Mouse (Mus musculus): ENCODE measurements around the gene Trmt6. TPM values are rescaled to one million over a fixed set of nuclear protein-coding genes. Genes with fewer than 3 reads are reported as not detected.

The Trmt6 gene
- polyA plus RNA-seq, 1 experiment, result 2.6 TPM

- Histone ChIP-seq H3K36me3 (replicated peaks; ENCODE audit: low read length) (peaks cover 36% of the 10 kb centered on the region), H3K27me3 (replicated peaks) (no peaks in the 10 kb centered on the region), H3K4me1 (peaks cover 34% of the 10 kb centered on the region), H3K4me3 (replicated peaks) (peak within 1 kb of the TSS; percentile 99), H3K9me3 (no peaks in the 10 kb centered on the region)
- TF ChIP-seq FLI1 (IDR thresholded peaks at IDR 0.05; ENCODE audit: low read length) (no peak), GATA1 (IDR thresholded peaks at IDR 0.05; ENCODE audit: borderline replicate concordance, low read length) (no peak)
Observed at GRCm38 (mm10) chr2:132846407-132847358, 30.8 kb upstream of the Trmt6 start, which contains the start of gene Crls1. Gene Crls1, plus strand, starts transcription at chr2:132846666.

- peaks cover 56% of the 10 kb centered on the region for H3K36me3 ChIP-seq (replicated peaks; ENCODE audit: low read length)
- H3K27me3 ChIP-seq (replicated peaks), result no peaks in the 10 kb centered on the region
- TF ChIP-seq GATA1 (IDR thresholded peaks at IDR 0.05; ENCODE audit: borderline replicate concordance, low read length) (no peak), FLI1 (IDR thresholded peaks at IDR 0.05; ENCODE audit: low read length) (no peak)
- no peaks in the 10 kb centered on the region for H3K9me3 ChIP-seq
- peaks cover under 1% of the 10 kb centered on the region for H3K4me1 ChIP-seq
- no peak overlapping the region for H3K4me3 ChIP-seq (replicated peaks)
Observed at GRCm38 (mm10) chr2:132841071-132841470, 25.2 kb upstream of the Trmt6 start.

- Histone ChIP-seq H3K27me3 (replicated peaks) (no peaks in the 10 kb centered on the region), H3K4me3 (replicated peaks) (no peak overlapping the region), H3K36me3 (replicated peaks; ENCODE audit: low read length) (peaks cover 57% of the 10 kb centered on the region), H3K4me1 (no peaks in the 10 kb centered on the region), H3K9me3 (peaks cover 9% of the 10 kb centered on the region)
- no peak for TF ChIP-seq FLI1 (IDR thresholded peaks at IDR 0.05; ENCODE audit: low read length)
Observed at GRCm38 (mm10) chr2:132802976-132803375, 12.9 kb downstream of the Trmt6 start.

- H3K4me1 ChIP-seq, result no peaks in the 10 kb centered on the region
- no peaks in the 10 kb centered on the region for H3K27me3 ChIP-seq (replicated peaks)
- H3K4me3 ChIP-seq (replicated peaks), result no peak overlapping the region
- TF ChIP-seq FLI1 (IDR thresholded peaks at IDR 0.05; ENCODE audit: low read length), result no peak
- TF ChIP-seq GATA1 (IDR thresholded peaks at IDR 0.05; ENCODE audit: borderline replicate concordance, low read length), result no peak
- H3K9me3 ChIP-seq, result 0 out of 2 replicates have a peak, but pooled peaks cover 3% of the 10 kb centered on the region
- no peaks in the 10 kb centered on the region for H3K36me3 ChIP-seq (replicated peaks; ENCODE audit: low read length)
Observed at GRCm38 (mm10) chr2:132794204-132794586, 21.7 kb downstream of the Trmt6 start.

- Histone ChIP-seq H3K9me3 (0 out of 2 replicates have a peak, but pooled peaks cover 3% of the 10 kb centered on the region), H3K4me3 (replicated peaks) (no peak overlapping the region), H3K27me3 (replicated peaks) (no peaks in the 10 kb centered on the region), H3K4me1 (no peaks in the 10 kb centered on the region), H3K36me3 (replicated peaks; ENCODE audit: low read length) (no peaks in the 10 kb centered on the region)
- TF ChIP-seq GATA1 (IDR thresholded peaks at IDR 0.05; ENCODE audit: borderline replicate concordance, low read length), result no peak
- no peak for TF ChIP-seq FLI1 (IDR thresholded peaks at IDR 0.05; ENCODE audit: low read length)
Observed at GRCm38 (mm10) chr2:132793441-132794203, 22.2 kb downstream of the Trmt6 start.

- Histone ChIP-seq H3K4me1 (peaks cover 9% of the 10 kb centered on the region), H3K27me3 (replicated peaks) (peaks cover 15% of the 10 kb centered on the region), H3K9me3 (no peaks in the 10 kb centered on the region), H3K4me3 (replicated peaks) (no peak overlapping the region), H3K36me3 (replicated peaks; ENCODE audit: low read length) (no peaks in the 10 kb centered on the region)
- TF ChIP-seq FLI1 (IDR thresholded peaks at IDR 0.05; ENCODE audit: low read length), result no peak
- no peak for TF ChIP-seq GATA1 (IDR thresholded peaks at IDR 0.05; ENCODE audit: borderline replicate concordance, low read length)
Observed at GRCm38 (mm10) chr2:132784039-132784438, 31.8 kb downstream of the Trmt6 start.

- Histone ChIP-seq H3K27me3 (replicated peaks) (peaks cover 15% of the 10 kb centered on the region), H3K4me1 (peaks cover 9% of the 10 kb centered on the region), H3K9me3 (no peaks in the 10 kb centered on the region), H3K4me3 (replicated peaks) (peak overlapping the region; percentile 79), H3K36me3 (replicated peaks; ENCODE audit: low read length) (no peaks in the 10 kb centered on the region)
- TF ChIP-seq FLI1 (IDR thresholded peaks at IDR 0.05; ENCODE audit: low read length), result no peak
- TF ChIP-seq GATA1 (IDR thresholded peaks at IDR 0.05; ENCODE audit: borderline replicate concordance, low read length), result no peak
Observed at GRCm38 (mm10) chr2:132781439-132782068, 34.3 kb downstream of the Trmt6 start.

GRCm38 (mm10) chr2:132780978-132781377 lies 34.9 kb downstream of the Trmt6 start, which contains the start of gene Chgb:
Gene Chgb, plus strand, starts transcription at chr2:132781278.
- TF ChIP-seq FLI1 (IDR thresholded peaks at IDR 0.05; ENCODE audit: low read length) (no peak), GATA1 (IDR thresholded peaks at IDR 0.05; ENCODE audit: borderline replicate concordance, low read length) (no peak)
- Histone ChIP-seq H3K4me1 (peaks cover 9% of the 10 kb centered on the region), H3K9me3 (no peaks in the 10 kb centered on the region), H3K27me3 (replicated peaks) (peaks cover 15% of the 10 kb centered on the region), H3K36me3 (replicated peaks; ENCODE audit: low read length) (no peaks in the 10 kb centered on the region), H3K4me3 (replicated peaks) (peak within 1 kb of the TSS; percentile 79)

- Histone ChIP-seq H3K4me1 (no peaks in the 10 kb centered on the region), H3K9me3 (peaks cover 10% of the 10 kb centered on the region), H3K27me3 (replicated peaks) (no peaks in the 10 kb centered on the region), H3K4me3 (replicated peaks) (no peak overlapping the region), H3K36me3 (replicated peaks; ENCODE audit: low read length) (no peaks in the 10 kb centered on the region)
- TF ChIP-seq GATA1 (IDR thresholded peaks at IDR 0.05; ENCODE audit: borderline replicate concordance, low read length), result no peak
- TF ChIP-seq FLI1 (IDR thresholded peaks at IDR 0.05; ENCODE audit: low read length), result no peak
Observed at GRCm38 (mm10) chr2:132770822-132771221, 45.0 kb downstream of the Trmt6 start.
